Mouse (Mus musculus) right cerebral cortex, postnatal 25 days (tissue): ENCODE measurements at regions not wholly inside any gene's neighbourhood (a gene's known extent, or its start where the extent isn't known, plus 50 kb on each side); places are given as distances from the start of the nearest gene placed in this dataset.

Experiments
- DNase-seq: peaks from one replicate; pipeline ENCODE4 v3.0.0; 2022

- DNase-seq = no peak
Observed at GRCm38 (mm10) chr5:39159651-39160050, 283.0 kb upstream of the Clnk start.

- no peak for DNase-seq
Observed at GRCm38 (mm10) chr5:39155763-39156162, 279.2 kb upstream of the Clnk start.

- no peak for DNase-seq
Observed at GRCm38 (mm10) chr5:39153291-39153794, 276.7 kb upstream of the Clnk start.

DNA sequence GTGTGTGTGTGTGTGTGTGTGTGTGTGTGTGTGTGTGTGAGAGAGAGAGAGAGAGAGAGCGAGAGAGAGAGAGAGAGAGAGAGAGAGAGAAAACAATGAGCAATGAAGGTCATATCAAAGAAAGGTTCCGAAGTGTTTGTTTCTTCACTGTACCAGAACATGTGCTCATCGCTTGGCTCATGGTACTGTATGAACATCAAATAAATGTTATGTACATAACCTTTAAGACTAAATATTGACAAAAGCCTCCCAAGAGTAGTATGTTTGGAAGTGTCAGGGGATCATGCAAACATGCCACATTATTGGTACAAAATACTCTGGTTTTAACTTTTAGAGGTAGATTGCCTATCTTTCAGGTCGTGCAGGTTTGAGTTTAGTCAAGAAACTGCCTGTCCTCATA lies 275.3 kb upstream of the Clnk start:
- no peak for DNase-seq

DNA sequence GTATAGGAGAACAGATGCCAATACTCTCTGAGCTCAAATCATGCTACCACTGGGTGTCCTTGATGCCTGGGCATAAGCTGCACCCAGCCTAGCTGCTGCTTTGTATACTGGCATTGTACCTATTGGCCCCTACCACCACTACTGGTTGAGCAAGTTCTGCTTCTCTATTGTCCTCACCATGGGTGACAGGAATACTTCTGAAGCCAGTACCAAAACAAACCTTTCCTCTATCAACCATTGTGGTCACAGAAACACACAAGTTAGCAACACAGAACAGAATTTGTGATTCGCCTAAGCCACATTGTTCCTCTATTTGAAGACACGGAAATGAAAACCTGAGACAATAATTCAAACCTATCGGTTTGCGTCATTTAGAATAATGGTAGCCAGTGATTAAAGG lies 274.3 kb upstream of the Clnk start:
- DNase-seq = no peak

DNA sequence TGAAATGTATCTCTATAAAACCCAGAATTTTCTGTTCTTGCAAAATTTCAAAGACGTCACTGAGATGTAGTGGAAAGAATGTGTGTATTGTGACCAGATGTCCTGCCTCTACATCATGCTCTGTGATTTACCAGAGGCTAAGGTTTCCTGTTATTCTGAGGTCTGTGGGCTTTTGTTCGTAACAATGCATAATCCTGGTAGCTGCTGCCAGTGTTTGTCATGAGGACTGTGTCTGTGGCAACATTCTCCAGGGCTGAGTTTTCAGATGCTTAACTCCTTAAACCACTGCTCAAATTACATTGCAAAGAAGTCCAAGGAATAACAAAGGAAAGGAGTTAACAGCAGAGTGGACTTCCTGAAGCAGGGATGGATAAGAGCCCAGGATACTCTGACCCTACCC lies 269.0 kb upstream of the Clnk start:
- no peak for DNase-seq

- DNase-seq = no peak
Observed at GRCm38 (mm10) chr5:39144225-39144624, 267.6 kb upstream of the Clnk start.

- DNase-seq = no peak
Observed at GRCm38 (mm10) chr5:39143648-39144047, 267.0 kb upstream of the Clnk start.

GRCm38 (mm10) chr5:39138375-39138774 lies 261.8 kb upstream of the Clnk start:
- no peak for DNase-seq

GRCm38 (mm10) chr5:39128931-39129330 lies 252.3 kb upstream of the Clnk start:
- no peak for DNase-seq

GRCm38 (mm10) chr5:39126833-39127232 lies 250.2 kb upstream of the Clnk start:
- DNase-seq = no peak

DNA sequence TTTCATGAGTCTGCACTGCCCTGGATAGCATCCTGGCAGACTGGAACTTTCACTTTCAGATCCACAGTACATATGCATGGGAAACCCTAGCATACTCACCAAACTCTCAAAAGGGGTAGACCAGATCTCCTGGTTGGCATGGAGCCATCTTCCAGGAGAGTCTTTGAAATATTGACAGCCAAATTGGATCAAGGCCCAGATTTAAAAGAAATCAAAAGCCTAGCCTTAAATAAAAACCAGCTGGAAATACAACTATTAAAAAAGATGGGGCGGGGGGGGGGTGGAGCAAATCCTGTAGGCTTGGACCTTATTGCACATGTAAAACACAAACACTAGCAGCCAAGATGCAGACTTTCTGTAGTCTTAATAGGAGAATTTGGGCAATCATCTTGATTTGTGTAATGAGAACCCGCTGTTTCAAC lies 249.7 kb upstream of the Clnk start:
- DNase-seq = no peak

DNA sequence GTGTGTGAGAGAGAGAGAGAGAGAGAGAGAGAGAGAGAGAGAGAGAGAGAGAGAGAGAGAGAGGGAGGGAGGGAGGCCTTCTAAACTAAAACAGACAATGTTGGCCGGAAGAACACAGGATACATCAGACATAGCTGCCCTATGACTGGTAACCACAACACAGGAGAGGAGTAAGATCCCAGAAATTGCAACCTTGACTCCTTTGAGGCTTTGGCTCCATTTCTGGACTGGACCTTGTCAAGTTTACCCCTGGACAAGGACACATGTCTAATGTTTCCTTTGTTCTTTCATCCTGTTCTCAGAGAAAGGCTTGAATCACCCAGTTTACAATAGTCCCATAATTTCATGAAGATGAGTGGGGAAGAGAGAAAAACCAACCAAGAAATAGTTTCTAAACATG lies 233.7 kb upstream of the Clnk start:
- DNase-seq = no peak

DNA sequence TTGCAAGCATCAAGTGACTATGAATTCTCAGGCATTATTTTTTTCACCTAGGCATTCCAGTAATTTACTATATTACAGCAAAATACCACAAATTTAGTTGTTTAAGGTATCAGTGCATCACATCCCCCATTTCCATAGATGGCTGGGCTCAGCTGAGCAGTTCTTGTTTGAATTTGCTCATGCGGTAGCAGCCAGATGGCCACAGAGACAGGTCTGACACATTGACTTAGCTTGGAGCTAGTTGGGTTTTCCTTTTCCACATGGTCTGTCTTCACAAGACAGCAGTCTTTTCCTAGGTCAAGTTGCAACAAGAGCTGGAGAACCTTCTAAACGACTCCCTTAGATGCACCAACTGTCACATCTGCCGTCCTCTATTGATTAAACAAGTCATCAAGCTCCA lies 232.9 kb upstream of the Clnk start:
- DNase-seq = no peak

DNA sequence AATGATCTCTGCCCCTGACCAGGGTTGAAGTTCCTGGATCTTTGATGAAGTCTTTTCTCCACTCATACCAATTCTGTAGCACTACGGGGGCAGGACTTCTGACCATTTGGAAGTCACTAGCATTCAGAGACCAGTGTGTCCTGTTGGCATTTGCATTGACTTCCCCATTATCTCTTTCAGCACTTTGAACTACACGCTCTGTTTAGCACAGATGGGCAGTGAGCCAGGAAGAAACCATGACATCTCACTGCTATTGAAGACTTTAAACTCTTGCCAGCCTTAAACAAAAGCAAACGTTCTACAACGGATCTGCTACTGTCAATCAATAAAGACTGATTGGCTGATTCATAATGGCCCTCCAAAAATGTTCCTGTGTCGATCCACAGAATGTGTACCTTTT lies 222.5 kb upstream of the Clnk start:
- DNase-seq = no peak

- no peak for DNase-seq
Observed at GRCm38 (mm10) chr5:39094875-39095274, 218.3 kb upstream of the Clnk start.

GRCm38 (mm10) chr5:39076555-39077178 lies 200.1 kb upstream of the Clnk start:
- DNase-seq = peak; percentile 11

DNA sequence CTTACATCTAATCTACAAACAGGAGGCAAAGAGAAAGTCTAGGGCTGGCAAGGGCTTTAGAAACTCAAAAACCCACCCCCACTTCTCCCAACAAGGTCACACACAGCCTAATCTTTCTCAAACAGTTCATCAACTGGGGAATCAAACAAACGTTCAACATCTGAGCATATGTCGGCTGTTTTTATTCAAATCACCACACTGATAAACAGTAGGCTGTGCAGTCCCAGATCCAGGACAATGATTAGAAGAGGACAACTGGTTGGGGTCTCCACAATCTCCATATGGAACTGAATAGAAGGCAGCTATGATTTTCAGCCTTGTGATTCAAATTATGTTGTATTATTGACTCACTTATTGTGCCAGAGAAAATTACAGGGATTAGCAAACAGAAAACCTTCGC lies 193.1 kb upstream of the Clnk start:
- DNase-seq = no peak

DNA sequence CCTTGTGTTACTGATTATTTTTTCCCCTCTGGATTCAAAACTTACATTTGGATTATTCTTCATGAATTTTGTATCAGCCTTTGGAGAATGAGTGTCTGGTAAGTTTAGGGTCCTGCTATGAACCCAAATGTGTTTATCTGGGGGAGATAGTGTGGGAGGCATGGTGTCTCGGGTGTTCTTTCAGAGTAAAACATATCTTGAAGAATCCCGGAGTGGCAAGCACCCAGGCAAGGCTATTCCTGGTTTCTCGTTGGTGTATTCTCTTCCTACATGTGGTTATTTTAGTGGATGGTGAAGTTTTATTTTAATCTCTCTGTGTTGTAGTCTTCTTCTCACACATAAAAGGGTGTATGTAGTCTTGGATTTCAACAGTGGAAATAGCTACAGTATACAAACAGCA lies 186.4 kb upstream of the Clnk start:
- peak; percentile 46 for DNase-seq

DNA sequence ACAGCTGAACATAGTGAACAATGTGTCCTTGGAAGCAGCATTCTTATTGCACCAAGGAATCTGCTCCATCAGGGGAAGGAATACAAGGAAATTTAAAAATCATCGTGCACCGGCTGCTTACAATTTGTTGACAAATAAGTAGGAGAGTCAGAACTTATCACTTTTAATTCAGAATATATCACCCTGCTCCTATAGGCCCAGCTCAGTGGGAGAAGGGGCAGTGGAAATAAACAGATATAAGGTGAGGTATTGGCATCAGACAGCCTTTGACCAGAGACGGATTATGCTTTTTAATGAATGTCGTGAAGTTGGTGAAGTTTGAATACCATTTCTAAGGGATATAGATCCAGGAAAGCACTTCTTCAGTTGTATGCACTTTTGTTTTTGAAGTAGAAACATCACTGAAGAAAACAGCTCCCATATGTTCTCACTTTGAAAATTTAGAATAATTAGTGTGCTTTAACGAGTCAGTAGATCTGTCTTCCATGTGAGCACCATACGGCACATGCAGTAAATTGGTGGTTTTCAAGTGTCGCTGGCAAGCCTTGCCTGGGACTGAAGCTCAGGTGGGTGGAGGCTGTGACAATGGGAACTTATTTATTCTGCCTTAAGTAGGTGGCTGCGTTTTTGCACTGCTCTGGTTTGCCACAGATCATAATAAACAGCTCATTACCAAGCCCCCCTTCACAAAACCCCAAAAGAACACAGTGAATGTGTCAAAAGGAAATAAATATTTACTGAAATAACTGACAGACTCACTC lies 176.1 kb upstream of the Clnk start:
- peak; percentile 73 for DNase-seq

DNA sequence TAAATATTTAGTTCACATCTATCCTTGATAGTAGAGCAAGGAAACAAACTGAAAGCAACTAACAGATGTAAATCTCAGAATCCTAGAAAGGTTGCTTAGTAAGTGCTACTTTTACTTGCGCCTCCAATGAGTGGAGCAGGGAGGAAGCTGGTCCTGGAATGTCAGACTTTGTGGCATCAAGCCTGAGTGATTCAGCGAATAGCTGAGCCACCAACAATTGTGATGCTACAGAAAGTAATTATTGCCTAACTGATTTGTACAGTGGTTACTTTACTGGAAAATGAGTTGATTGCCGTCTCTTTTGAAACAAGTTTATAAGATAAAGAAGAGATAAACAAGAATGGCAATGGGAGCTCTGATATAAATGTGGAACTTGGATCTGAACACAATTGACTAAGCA lies 173.9 kb upstream of the Clnk start:
- DNase-seq = no peak

- no peak for DNase-seq
Observed at GRCm38 (mm10) chr5:39049141-39049540, 172.5 kb upstream of the Clnk start.

DNA sequence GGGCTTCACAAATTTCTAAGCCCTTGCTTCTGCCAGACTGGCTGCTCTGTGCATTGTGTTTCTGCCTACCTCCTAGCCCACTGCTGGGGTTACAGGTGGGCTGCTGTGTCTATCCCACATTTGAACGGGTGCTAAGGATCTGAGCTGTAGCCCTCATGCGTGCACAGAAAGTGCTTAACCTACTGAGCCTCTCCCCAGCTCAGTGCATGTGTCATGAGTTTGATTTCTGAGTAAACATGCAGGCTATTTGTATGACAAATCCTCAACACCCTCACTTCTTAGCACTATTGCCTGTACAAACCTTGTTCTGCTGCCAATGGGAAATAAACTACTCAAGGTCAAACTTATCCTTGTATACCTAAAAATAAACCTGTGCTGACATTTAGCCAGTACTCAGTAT lies 163.9 kb upstream of the Clnk start:
- DNase-seq = no peak

DNA sequence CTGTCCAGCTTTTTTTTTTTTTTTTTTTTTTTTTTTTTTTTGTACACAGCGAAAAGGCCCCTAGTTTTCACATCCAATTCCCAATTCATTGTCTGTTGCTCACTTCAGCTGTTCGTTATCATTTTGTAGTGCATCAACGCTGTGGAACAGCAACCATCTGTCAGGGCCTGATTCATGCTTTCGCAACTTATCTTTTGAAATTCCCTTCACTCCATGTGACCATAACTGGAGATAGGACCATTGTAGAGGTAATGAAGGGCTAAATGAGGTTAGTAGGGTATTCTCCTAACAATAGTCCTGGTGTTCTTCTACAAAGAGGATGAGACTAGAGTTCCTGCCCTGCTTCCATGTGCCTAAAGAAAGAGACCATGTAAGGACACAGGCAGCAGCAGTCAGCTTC lies 146.6 kb upstream of the Clnk start:
- DNase-seq = no peak

GRCm38 (mm10) chr5:39000643-39001042 lies 124.0 kb upstream of the Clnk start:
- DNase-seq = no peak
